Mouse (Mus musculus) fat pad, adult 2 months (tissue): ENCODE measurements around the gene Tanc1.

Source experiments
- DNase-seq: peaks from one replicate; pipeline ENCODE4 v3.0.0-alpha.2; 2011; ENCODE audit warnings: low read depth, low spot score; ENCODE audit errors: extremely low read depth

Tanc1 gene

GRCm38 (mm10) chr2:59876482-59876881 is 264.6 kb downstream of the Tanc1 start:
- no peak for DNase-seq

GRCm38 (mm10) chr2:59877335-59877734 is 265.5 kb downstream of the Tanc1 start:
- no peak for DNase-seq

GRCm38 (mm10) chr2:59878221-59878620 is 266.4 kb downstream of the Tanc1 start:
- no peak for DNase-seq

- DNase-seq, result no peak
Observed at GRCm38 (mm10) chr2:59881404-59881803, 269.6 kb downstream of the Tanc1 start.

- no peak for DNase-seq
Observed at GRCm38 (mm10) chr2:59881831-59882741, 270.2 kb downstream of the Tanc1 start, which contains the start of gene Wdsub1. TSS of gene Wdsub1 (minus strand) at chr2:59882591.

- no peak for DNase-seq
Observed at GRCm38 (mm10) chr2:59882742-59883281, 271.0 kb downstream of the Tanc1 start.

- DNase-seq, result no peak
Observed at GRCm38 (mm10) chr2:59889699-59890098, 277.9 kb downstream of the Tanc1 start.
